23 mouse cellular contexts compared by ENCODE assay signal in the genomic region with DNA sequence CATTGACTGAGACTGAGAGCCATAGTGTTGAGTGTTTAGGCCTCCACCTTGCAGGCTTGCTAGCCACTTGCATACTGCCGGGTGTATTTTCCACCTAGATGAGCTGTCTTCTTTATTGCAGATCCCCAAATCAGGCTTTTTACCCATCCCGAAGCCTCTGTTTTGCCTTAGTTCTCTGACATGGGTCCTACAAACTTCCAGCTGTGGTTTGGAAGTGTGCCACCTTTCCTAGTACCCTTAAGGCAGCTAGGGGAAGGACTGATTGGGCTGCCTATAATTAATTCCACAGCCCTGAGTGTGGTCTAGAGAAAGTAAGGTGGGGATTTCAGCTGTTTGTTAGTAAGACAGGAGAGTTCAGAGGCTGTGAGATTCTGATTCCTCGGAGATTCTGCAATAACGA.
DNase-seq lines count a peak whose midpoint lies in the region; ATAC-seq and TF ChIP-seq lines count a peak whose summit lies in the region.
"Had no signal": no experiment of that assay in that cellular context is flagged by ENCODE, and none has a peak within 500 bp of the region (broad histone marks: within the 10 kb centered on the region; RNA-seq: fewer than 3 reads in every experiment).

No protein-coding gene starts in this region.

- TF ChIP-seq POLR2A in embryonic fibroblast, embryonic 13.5 days (IDR thresholded peaks at IDR 0.05; ENCODE audit: low read depth, low read length) = no peak

- H3K9me3 ChIP-seq in lung, embryonic 14.5 days (ENCODE audit: low read depth, low read length) = no peaks in the 10 kb centered on the region
- H3K9me3 ChIP-seq: embryonic facial prominence, embryonic 15.5 days; forebrain, embryonic 15.5 days; heart, embryonic 10.5 days; heart, embryonic 15.5 days; hindbrain, embryonic 13.5 days had no signal

- H3K9ac ChIP-seq in lung, embryonic 14.5 days = no peak overlapping the region
- H3K9ac ChIP-seq: embryonic facial prominence, embryonic 15.5 days; forebrain, embryonic 15.5 days; heart, embryonic 15.5 days; hindbrain, embryonic 13.5 days had no signal

- H3K27ac ChIP-seq in lung, embryonic 14.5 days (ENCODE audit: low read depth) = peak overlapping the region; percentile 62; the same call in 1 of the 2 replicates
- H3K27ac ChIP-seq in embryonic fibroblast, embryonic 13.5 days (ENCODE audit: insufficient read depth, low read length) = peak overlapping the region; percentile 4; the same call in 1 of the 2 replicates
- H3K27ac ChIP-seq: embryonic facial prominence, embryonic 15.5 days; forebrain, embryonic 15.5 days; heart, embryonic 10.5 days; heart, embryonic 15.5 days; hindbrain, embryonic 13.5 days had no signal

- WGBS in lung, embryonic 14.5 days = 75% methylated on average over 4 of the region's 4 CpGs

- no peak for TF ChIP-seq CTCF in lung, embryonic 14.5 days (IDR thresholded peaks at IDR 0.05; ENCODE audit: low read depth)
- no peak for TF ChIP-seq CTCF in embryonic fibroblast, embryonic 13.5 days (IDR thresholded peaks at IDR 0.05; ENCODE audit: borderline replicate concordance, insufficient read depth, low read length)

- ATAC-seq in lung, embryonic 14.5 days (ENCODE audit: insufficient read depth) = no peak
- ATAC-seq in megakaryocyte-erythroid progenitor cell, adult 5-6 weeks (replicated peaks; ENCODE audit: low FRiP score, low TSS enrichment, poor library complexity, severe bottlenecking) = no peak
- ATAC-seq: CD4-positive, CD25-positive, alpha-beta regulatory T cell, adult 4 months; forebrain, embryonic 15.5 days had no signal

- 0 out of 2 replicates have a peak, but pooled peaks cover 3% of the 10 kb centered on the region for H3K4me1 ChIP-seq in lung, embryonic 14.5 days (ENCODE audit: insufficient read depth)
- H3K4me1 ChIP-seq in embryonic fibroblast, embryonic 13.5 days (ENCODE audit: control insufficient read depth, insufficient read depth, low read length) = peaks cover 7% of the 10 kb centered on the region
- H3K4me1 ChIP-seq: forebrain, embryonic 15.5 days; heart, embryonic 10.5 days; hindbrain, embryonic 13.5 days had no signal

- no peak overlapping the region for H3K4me2 ChIP-seq in lung, embryonic 14.5 days
- H3K4me2 ChIP-seq: embryonic facial prominence, embryonic 15.5 days; forebrain, embryonic 15.5 days; heart, embryonic 15.5 days; hindbrain, embryonic 13.5 days had no signal

- H3K36me3 ChIP-seq in lung, embryonic 14.5 days (ENCODE audit: insufficient read depth) = no peaks in the 10 kb centered on the region
- H3K36me3 ChIP-seq: embryonic facial prominence, embryonic 15.5 days; forebrain, embryonic 15.5 days; G1E; heart, embryonic 10.5 days; heart, embryonic 15.5 days; hindbrain, embryonic 13.5 days had no signal

- no peaks in the 10 kb centered on the region for H3K27me3 ChIP-seq in lung, embryonic 14.5 days (ENCODE audit: insufficient read depth, low read length)
- H3K27me3 ChIP-seq: embryonic facial prominence, embryonic 15.5 days; forebrain, embryonic 15.5 days; heart, embryonic 15.5 days; hindbrain, embryonic 13.5 days had no signal

- no peak overlapping the region for H3K4me3 ChIP-seq in lung, embryonic 14.5 days (ENCODE audit: low read depth, low read length)
- no peak overlapping the region for H3K4me3 ChIP-seq in embryonic fibroblast, embryonic 13.5 days (ENCODE audit: insufficient read depth, low read length)
- H3K4me3 ChIP-seq: embryonic facial prominence, embryonic 15.5 days; forebrain, embryonic 15.5 days; heart, embryonic 10.5 days; heart, embryonic 15.5 days; hindbrain, embryonic 13.5 days had no signal

- peak; percentile 12 for DNase-seq in kidney, postnatal 10 days
- DNase-seq in kidney, adult 11 months = no peak
- peak; percentile 34 for DNase-seq in lung, embryonic 14.5 days
- DNase-seq in lung, adult 18-20 months = no peak
- peak; percentile 8 for DNase-seq in lung, postnatal 36 days
- no peak for DNase-seq in lung, postnatal 14 days
- DNase-seq: adrenal gland, postnatal 10 days; B cell, adult 2 months; cerebellum, adult 11 months; cerebellum, adult 8-10 months; cerebellum, postnatal 25 days; gastrocnemius, postnatal 36 days; heart, adult 18-20 months; heart, postnatal 14 days had no signal

Comparison
In these comparisons a context has a peak if more than half of its experiments do, and no peak if none do; other contexts are left out.
1. DNase-seq: peak in kidney, postnatal 10 days (single experiment), lung, embryonic 14.5 days (single experiment) and lung, postnatal 36 days (single experiment); none in kidney, adult 11 months (single experiment), lung, adult 18-20 months (0 of 2) and lung, postnatal 14 days (single experiment).